Mouse (Mus musculus): Measurements from ENCODE around the gene Prdm16. TPM values are rescaled to one million over a fixed set of nuclear protein-coding genes. Genes with fewer than 3 reads are reported as not detected.

The Prdm16 gene
- polyA plus RNA-seq, 1 experiment from 2014 or later: 22.1 TPM

GRCm38 (mm10) chr4:154325410-154325809 is 311.3 kb downstream of the Prdm16 start:
- WGBS: 66% methylated on average over 4 of the region's 4 CpGs
- H3K36me3 ChIP-seq: no peaks in the 10 kb centered on the region
- H3K9me3 ChIP-seq (replicated peaks): no peaks in the 10 kb centered on the region
- ATAC-seq (replicated peaks; ENCODE audit: low FRiP score): no peak
- no peak overlapping the region for H3K9ac ChIP-seq
- H3K27ac ChIP-seq: no peak overlapping the region
- H3K4me3 ChIP-seq (replicated peaks): no peak overlapping the region
- H3K4me1 ChIP-seq: peaks cover 17% of the 10 kb centered on the region
- peaks cover 80% of the 10 kb centered on the region for H3K27me3 ChIP-seq
- no peak overlapping the region for H3K4me2 ChIP-seq

- H3K27ac ChIP-seq: no peak overlapping the region
- H3K4me3 ChIP-seq (replicated peaks): no peak overlapping the region
- no peaks in the 10 kb centered on the region for H3K9me3 ChIP-seq (replicated peaks)
- H3K4me1 ChIP-seq: no peaks in the 10 kb centered on the region
- ATAC-seq (replicated peaks; ENCODE audit: low FRiP score): no peak
- no peak overlapping the region for H3K9ac ChIP-seq
- H3K27me3 ChIP-seq: 0 out of 2 replicates have a peak, but pooled peaks cover 4% of the 10 kb centered on the region
- WGBS: 74% methylated on average over 11 of the region's 11 CpGs
- H3K4me2 ChIP-seq: no peak overlapping the region
- H3K36me3 ChIP-seq: no peaks in the 10 kb centered on the region
Observed at GRCm38 (mm10) chr4:154313622-154313967, 323.1 kb downstream of the Prdm16 start.

GRCm38 (mm10) chr4:154312935-154313621 is 323.6 kb downstream of the Prdm16 start:
- Histone ChIP-seq H3K4me2 (no peak overlapping the region), H3K4me1 (no peaks in the 10 kb centered on the region), H3K9me3 (replicated peaks) (no peaks in the 10 kb centered on the region), H3K36me3 (no peaks in the 10 kb centered on the region), H3K4me3 (replicated peaks) (no peak overlapping the region), H3K27ac (no peak overlapping the region), H3K9ac (no peak overlapping the region), H3K27me3 (0 out of 2 replicates have a peak, but pooled peaks cover 4% of the 10 kb centered on the region)
- WGBS: 58% methylated on average over 4 of the region's 4 CpGs
- ATAC-seq (replicated peaks; ENCODE audit: low FRiP score): no peak

DNA sequence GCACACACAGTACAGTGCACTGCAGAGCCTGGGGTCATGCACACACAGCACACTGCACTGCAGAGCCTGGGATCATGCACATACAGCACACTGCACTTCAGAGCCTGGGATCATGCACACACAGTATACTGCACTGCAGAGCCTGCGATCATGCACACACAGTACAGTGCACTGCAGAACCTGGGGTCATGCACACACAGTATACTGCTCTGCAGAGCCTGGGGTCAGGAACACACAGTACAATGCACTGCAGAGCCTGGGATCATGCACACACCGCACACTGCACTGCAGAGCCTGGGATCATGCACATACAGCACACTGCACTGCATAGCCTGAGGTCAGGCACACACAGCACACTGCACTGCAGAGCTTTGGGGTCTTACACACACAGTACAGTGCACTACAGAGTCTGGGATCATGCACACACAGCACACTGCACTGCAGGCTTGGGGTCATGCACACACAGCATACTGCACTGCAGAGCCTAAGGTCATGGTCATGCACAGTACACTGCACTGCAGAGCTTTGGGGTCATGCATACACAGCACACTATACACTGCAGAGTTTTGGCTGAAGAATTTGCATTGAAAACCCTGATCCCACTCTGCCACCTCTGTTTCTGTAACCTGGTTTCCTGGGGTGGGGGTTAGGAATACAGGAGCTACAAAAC is 324.4 kb downstream of the Prdm16 start:
- no peaks in the 10 kb centered on the region for H3K27me3 ChIP-seq
- H3K9me3 ChIP-seq (replicated peaks): no peaks in the 10 kb centered on the region
- no peak overlapping the region for H3K4me3 ChIP-seq (replicated peaks)
- H3K36me3 ChIP-seq: no peaks in the 10 kb centered on the region
- no peak overlapping the region for H3K27ac ChIP-seq
- WGBS: 82% methylated on average over 2 of the region's 2 CpGs
- H3K4me1 ChIP-seq: no peaks in the 10 kb centered on the region
- H3K9ac ChIP-seq: no peak overlapping the region
- 0 out of 2 replicates have a peak, but pooled peaks have one; percentile 49 for ATAC-seq (replicated peaks; ENCODE audit: low FRiP score)
- no peak overlapping the region for H3K4me2 ChIP-seq

DNA sequence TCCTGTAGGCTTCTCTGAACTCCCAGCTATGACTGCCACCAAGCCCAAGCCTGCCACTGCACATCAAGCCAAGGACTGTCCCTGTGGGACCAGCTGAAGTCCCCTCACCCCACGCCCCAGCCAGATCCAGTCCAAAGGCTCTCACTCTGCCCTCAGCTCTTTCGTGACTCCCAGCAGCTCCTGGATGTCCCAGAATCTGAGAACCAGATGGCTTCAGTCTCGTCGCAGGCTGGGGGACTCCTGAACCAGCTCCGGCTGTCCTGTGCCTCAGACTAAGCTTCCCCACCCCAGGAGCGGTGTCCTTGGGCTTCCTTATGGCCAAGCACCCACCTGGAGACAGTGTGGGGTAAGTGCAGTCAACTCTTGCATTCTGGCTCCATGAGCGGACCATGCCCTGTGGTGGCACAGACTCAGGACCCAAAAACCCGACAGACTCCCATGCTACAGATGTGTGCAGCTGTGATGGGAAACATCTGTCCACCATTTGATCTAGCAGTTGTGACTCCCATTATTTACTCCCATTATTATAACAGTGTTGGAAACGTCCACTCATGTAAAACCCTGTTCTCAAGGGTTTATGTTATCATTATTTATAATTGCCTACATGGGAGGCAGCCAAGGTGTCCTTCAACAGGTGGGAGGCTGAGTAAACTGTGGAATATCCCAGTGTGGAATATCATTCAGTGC is 326.0 kb downstream of the Prdm16 start:
- Histone ChIP-seq H3K27me3 (no peaks in the 10 kb centered on the region), H3K9ac (no peak overlapping the region), H3K4me1 (no peaks in the 10 kb centered on the region), H3K27ac (no peak overlapping the region), H3K4me3 (replicated peaks) (no peak overlapping the region), H3K4me2 (no peak overlapping the region), H3K36me3 (no peaks in the 10 kb centered on the region), H3K9me3 (replicated peaks) (no peaks in the 10 kb centered on the region)
- WGBS: 59% methylated on average over 9 of the region's 9 CpGs
- no peak for ATAC-seq (replicated peaks; ENCODE audit: low FRiP score)

DNA sequence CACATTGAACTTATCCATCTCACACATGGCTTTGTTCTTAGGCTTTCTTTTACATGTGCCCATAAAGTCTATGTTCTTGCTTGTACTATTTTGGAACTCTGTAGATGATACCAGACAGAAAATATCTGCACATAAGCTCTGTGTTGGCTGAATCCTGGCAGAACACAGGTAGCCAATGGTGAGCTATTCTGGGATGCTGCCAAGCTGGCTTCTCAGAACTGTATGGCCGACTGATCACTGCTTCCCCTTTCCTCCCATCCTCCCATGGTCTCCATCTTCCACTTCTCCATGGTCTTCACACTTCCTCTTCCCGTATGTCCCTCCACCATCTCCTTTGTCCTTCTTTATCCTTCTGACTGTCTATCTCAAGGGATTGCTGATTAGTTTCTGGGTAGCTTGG is 327.5 kb downstream of the Prdm16 start:
- no peak for ATAC-seq (replicated peaks; ENCODE audit: low FRiP score)
- H3K27ac ChIP-seq: no peak overlapping the region
- H3K36me3 ChIP-seq: no peaks in the 10 kb centered on the region
- no peak overlapping the region for H3K9ac ChIP-seq
- H3K4me3 ChIP-seq (replicated peaks): no peak overlapping the region
- no peak overlapping the region for H3K4me2 ChIP-seq
- 76% methylated on average over 2 of the region's 2 CpGs for WGBS
- no peaks in the 10 kb centered on the region for H3K4me1 ChIP-seq
- H3K27me3 ChIP-seq: no peaks in the 10 kb centered on the region
- H3K9me3 ChIP-seq (replicated peaks): no peaks in the 10 kb centered on the region

GRCm38 (mm10) chr4:154301466-154301881 is 335.2 kb downstream of the Prdm16 start, which contains the start of gene Arhgef16:
TSS of gene Arhgef16 (minus strand) at chr4:154301676.
- Histone ChIP-seq H3K27me3 (peaks cover 41% of the 10 kb centered on the region), H3K9ac (no peak within 1 kb of the TSS), H3K4me1 (peaks cover 43% of the 10 kb centered on the region), H3K27ac (no peak within 1 kb of the TSS), H3K4me3 (replicated peaks) (no peak within 1 kb of the TSS; the same call in 1 of the 2 replicates), H3K9me3 (replicated peaks) (no peaks in the 10 kb centered on the region), H3K4me2 (no peak within 1 kb of the TSS; the same call in 1 of the 2 replicates), H3K36me3 (no peaks in the 10 kb centered on the region)
- WGBS: 27% methylated on average over 7 of the region's 7 CpGs
- 0 out of 2 replicates have a peak, but pooled peaks have one; percentile 19 for ATAC-seq (replicated peaks; ENCODE audit: low FRiP score)

DNA sequence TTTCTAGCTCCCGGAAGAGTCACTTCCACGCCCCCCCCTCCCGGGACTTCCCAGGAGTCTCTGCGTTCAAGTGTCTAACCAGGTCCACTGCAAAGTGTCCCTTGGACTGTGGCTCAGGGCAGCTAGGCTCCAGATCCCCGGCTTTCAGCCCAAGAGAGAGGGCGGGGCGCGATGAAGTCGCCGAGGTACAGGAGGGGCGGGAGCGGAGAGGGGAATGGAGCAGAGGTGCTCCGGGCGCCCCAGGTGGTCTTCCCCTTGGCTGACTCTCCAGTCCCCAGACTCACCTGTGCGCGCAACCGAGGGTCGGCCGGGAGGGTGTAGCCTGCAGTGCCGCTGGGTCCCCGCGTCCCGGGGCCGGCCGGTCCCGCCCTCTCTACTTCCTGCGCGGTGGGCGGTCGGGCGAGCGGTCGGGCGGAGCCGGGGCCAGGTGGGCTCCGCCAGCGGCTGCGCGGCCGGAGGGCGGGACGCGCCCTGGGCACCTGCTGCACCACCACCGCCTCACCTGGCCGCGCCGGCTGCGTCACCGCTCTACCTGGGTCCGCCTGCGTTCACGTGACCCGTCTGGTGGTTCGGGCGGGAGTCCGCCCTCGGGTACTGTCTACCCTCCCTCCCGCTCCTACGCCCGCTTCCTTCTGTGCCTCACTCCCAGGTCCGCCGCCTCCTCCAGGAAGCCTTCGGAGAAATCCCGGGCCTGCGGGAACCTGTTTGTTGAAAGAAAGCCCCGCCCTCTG is 337.0 kb downstream of the Prdm16 start:
- ATAC-seq (replicated peaks; ENCODE audit: low FRiP score): peak; percentile 77
- H3K4me3 ChIP-seq (replicated peaks): peak overlapping the region; percentile 51
- peak overlapping the region; percentile 82 for H3K4me2 ChIP-seq
- H3K9me3 ChIP-seq (replicated peaks): no peaks in the 10 kb centered on the region
- H3K36me3 ChIP-seq: no peaks in the 10 kb centered on the region
- under 1% methylated on average over 64 of the region's 66 CpGs for WGBS
- peak overlapping the region; percentile 88 for H3K27ac ChIP-seq
- H3K9ac ChIP-seq: peak overlapping the region; percentile 37
- peaks cover 41% of the 10 kb centered on the region for H3K27me3 ChIP-seq
- peaks cover 59% of the 10 kb centered on the region for H3K4me1 ChIP-seq

- peaks cover 38% of the 10 kb centered on the region for H3K27me3 ChIP-seq
- peak overlapping the region; percentile 82 for H3K4me2 ChIP-seq
- WGBS: 38% methylated on average over 9 of the region's 9 CpGs
- no peak overlapping the region for H3K9ac ChIP-seq
- H3K36me3 ChIP-seq: no peaks in the 10 kb centered on the region
- peaks cover 78% of the 10 kb centered on the region for H3K4me1 ChIP-seq
- peak overlapping the region; percentile 10 for H3K4me3 ChIP-seq (replicated peaks)
- no peak; the same call in 1 of the 2 replicates for ATAC-seq (replicated peaks; ENCODE audit: low FRiP score)
- H3K9me3 ChIP-seq (replicated peaks): no peaks in the 10 kb centered on the region
- H3K27ac ChIP-seq: peak overlapping the region; percentile 72
Observed at GRCm38 (mm10) chr4:154297761-154298160, 338.9 kb downstream of the Prdm16 start.

- Histone ChIP-seq H3K4me2 (peak overlapping the region; percentile 28; the same call in 1 of the 2 replicates), H3K4me1 (peaks cover 63% of the 10 kb centered on the region), H3K27me3 (peaks cover 15% of the 10 kb centered on the region), H3K9me3 (replicated peaks) (no peaks in the 10 kb centered on the region), H3K36me3 (0 out of 2 replicates have a peak, but pooled peaks cover 7% of the 10 kb centered on the region), H3K9ac (no peak overlapping the region), H3K27ac (peak overlapping the region; percentile 85), H3K4me3 (replicated peaks) (no peak overlapping the region)
- peak; percentile 83 for ATAC-seq (replicated peaks; ENCODE audit: low FRiP score)
- WGBS: 9% methylated on average over 8 of the region's 8 CpGs
Observed at GRCm38 (mm10) chr4:154294262-154294731, 342.4 kb downstream of the Prdm16 start.

DNA sequence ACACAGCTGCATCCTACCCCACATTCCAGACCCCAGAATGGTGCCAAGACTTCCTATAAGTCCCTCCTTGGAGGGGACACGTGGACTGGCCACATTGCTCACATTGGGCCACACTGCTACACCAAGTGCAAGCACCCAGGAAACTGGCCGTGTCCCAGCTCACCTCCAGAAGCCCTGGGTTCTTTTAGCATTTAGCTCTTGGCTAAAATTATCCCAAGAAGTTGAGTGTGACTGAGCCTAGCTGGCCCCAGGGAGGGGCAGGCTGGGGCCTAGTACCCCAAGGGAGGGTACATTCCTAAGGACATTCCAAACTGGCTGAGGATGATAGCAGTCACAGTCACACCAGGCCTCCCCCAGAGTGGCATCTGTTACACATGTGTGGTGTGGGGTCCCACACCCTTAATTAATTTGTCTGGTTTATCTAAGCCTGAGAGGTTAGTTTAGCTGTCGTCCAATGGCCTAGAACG is 342.9 kb downstream of the Prdm16 start:
- Histone ChIP-seq H3K27ac (peak overlapping the region; percentile 85), H3K9me3 (replicated peaks) (no peaks in the 10 kb centered on the region), H3K4me1 (peaks cover 61% of the 10 kb centered on the region), H3K27me3 (peaks cover 10% of the 10 kb centered on the region), H3K36me3 (0 out of 2 replicates have a peak, but pooled peaks cover 11% of the 10 kb centered on the region), H3K4me3 (replicated peaks) (no peak overlapping the region), H3K4me2 (peak overlapping the region; percentile 28), H3K9ac (no peak overlapping the region)
- ATAC-seq (replicated peaks; ENCODE audit: low FRiP score): peak; percentile 61
- WGBS: 36% methylated on average over 4 of the region's 4 CpGs

Data from kidney, embryonic 15.5 days (tissue).